Mouse (Mus musculus): ENCODE data around the gene Btbd6.

GRCm38 (mm10) chr12:112937906-112938305 is 38.4 kb upstream of the Btbd6 start:
- TF ChIP-seq POLR2A (IDR thresholded peaks at IDR 0.05; ENCODE audit: borderline replicate concordance, extremely low read depth, low read depth, low read length) (no peak), CTCF (IDR thresholded peaks at IDR 0.05; ENCODE audit: insufficient read depth, low read length) (no peak)
